Mouse (Mus musculus): ENCODE measurements around the gene Cirbp.

DNA sequence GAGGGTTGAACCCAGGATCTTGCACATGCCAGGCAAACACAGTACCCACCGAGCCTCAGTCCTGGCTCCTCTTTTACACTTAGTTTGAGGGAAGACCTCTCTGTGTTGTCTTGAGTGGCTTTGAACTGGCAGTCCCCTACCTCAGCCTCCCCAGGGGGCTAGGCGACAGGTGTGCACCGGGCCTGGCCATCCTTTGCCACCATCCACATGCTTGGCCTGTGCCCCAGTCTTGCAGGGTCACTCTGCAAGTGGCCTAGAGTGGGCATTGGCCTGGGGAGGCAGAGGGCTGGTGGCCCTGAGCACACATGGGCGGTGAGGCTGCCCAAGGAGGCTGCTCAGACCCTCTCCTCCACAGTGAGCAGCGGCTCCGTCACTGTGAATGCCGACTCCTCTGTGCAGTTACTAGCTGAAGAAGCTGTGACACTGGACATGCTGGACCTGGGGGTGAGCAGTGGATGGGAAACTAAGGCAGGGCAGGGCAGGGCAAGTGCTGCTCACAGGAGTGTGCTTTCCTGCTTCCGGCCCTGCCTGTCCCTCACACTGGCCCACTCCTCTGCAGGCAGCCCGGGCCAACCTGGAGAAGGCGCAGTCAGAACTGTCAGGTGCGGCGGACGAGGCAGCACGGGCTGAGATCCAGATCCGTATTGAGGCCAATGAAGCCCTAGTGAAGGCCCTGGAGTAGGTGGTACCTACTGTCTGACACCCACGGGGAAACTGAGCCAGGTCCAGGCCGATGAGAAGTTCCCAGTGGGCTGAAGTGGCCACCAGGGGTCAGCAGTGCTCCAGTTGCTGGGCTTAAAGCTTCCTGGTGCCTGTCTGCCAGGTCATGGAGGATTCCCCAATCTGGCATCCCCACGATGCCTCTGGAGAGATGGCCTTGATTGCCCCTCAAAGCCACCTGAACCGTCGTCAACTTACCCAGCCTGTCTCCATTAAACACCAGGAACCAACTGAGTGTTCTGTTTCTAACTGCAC, 20.6 kb upstream of the Cirbp start:
- TF ChIP-seq GATA1 (IDR thresholded peaks at IDR 0.05; ENCODE audit: borderline replicate concordance, low read length) (no peak), FLI1 (IDR thresholded peaks at IDR 0.05; ENCODE audit: low read length) (no peak)
